Mouse (Mus musculus): ENCODE results near the gene Copg2. TPM values are rescaled to one million over a fixed set of nuclear protein-coding genes. Genes with fewer than 3 reads are reported as not detected.

Copg2 gene
- polyA plus RNA-seq, 1 experiment from 2014 or later = 6.6 TPM

DNA sequence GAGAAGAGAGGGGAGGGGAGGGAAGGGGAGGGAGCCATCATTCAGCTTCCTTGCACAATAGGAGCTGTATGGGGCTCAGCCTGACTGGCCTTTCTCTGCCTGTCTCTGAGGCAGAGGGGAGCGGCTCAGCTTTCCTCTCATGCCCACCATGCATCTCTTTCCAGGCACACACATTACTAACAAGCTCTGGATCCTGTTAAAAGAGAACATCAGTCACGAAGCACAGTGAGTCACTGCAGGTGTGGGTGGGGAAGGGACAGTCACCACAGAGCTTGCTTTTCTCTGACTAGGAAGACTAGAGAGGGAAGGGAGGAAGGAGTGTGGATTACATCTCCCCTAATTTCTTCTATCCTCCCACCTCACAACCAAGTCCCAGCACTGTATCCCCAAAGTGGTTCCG, 11.4 kb upstream of the Copg2 start:
- H3K27me3 ChIP-seq (ENCODE audit: insufficient read depth, low read length) = no peaks in the 10 kb centered on the region
- H3K9me3 ChIP-seq (ENCODE audit: low read length) = no peaks in the 10 kb centered on the region
- no peak for TF ChIP-seq CTCF (IDR thresholded peaks at IDR 0.05; ENCODE audit: low read depth)
- no peak for TF ChIP-seq EP300 (IDR thresholded peaks at IDR 0.05; ENCODE audit: low read depth)
- H3K4me3 ChIP-seq (ENCODE audit: low read depth, low read length) = no peak overlapping the region
- WGBS (ENCODE audit: insufficient replicate concordance) = 57% methylated on average over 3 of the region's 3 CpGs
- H3K4me2 ChIP-seq (ENCODE audit: low read depth, low read length) = no peak overlapping the region
- ATAC-seq (no peak), DNase-seq (no peak)
- H3K36me3 ChIP-seq (replicated peaks; ENCODE audit: insufficient read depth, low read length) = no peaks in the 10 kb centered on the region
- H3K27ac ChIP-seq (ENCODE audit: low read depth) = no peak overlapping the region
- H3K9ac ChIP-seq (replicated peaks) = no peak overlapping the region
- H3K4me1 ChIP-seq (ENCODE audit: insufficient read depth) = no peaks in the 10 kb centered on the region

- H3K4me3 ChIP-seq (ENCODE audit: low read depth, low read length) = no peak overlapping the region
- no peaks in the 10 kb centered on the region for H3K9me3 ChIP-seq (ENCODE audit: low read length)
- no peak for TF ChIP-seq CTCF (IDR thresholded peaks at IDR 0.05; ENCODE audit: low read depth)
- TF ChIP-seq EP300 (IDR thresholded peaks at IDR 0.05; ENCODE audit: low read depth) = no peak
- H3K4me1 ChIP-seq (ENCODE audit: insufficient read depth) = no peaks in the 10 kb centered on the region
- no peak overlapping the region for H3K27ac ChIP-seq (ENCODE audit: low read depth)
- WGBS (ENCODE audit: insufficient replicate concordance) = 75% methylated on average over 5 of the region's 5 CpGs
- no peaks in the 10 kb centered on the region for H3K36me3 ChIP-seq (replicated peaks; ENCODE audit: insufficient read depth, low read length)
- no peak overlapping the region for H3K9ac ChIP-seq (replicated peaks)
- no peak for ATAC-seq
- no peak overlapping the region for H3K4me2 ChIP-seq (ENCODE audit: low read depth, low read length)
- no peak for DNase-seq
- H3K27me3 ChIP-seq (ENCODE audit: insufficient read depth, low read length) = no peaks in the 10 kb centered on the region
Observed at GRCm38 (mm10) chr6:30904911-30905310, 8.3 kb upstream of the Copg2 start.

DNA sequence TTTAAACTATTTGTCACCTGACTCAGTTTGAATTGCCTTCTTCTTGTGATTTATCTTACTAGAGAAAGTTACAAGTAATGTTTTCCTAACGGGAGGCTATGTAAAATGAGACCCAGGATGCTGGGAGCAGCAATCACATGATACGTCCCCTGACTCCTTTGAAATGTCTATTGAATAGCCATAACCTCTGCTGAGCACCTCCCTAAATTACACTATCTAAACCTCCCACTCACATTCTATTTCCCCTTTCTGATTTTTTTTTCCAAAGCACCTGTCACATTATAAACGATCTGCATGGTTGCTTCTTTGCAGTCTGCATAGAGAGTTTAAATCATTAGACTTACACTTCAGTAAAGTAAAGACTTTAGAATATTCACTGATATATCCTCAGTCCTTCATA, 7.4 kb upstream of the Copg2 start:
- no peak overlapping the region for H3K4me3 ChIP-seq (ENCODE audit: low read depth, low read length)
- no peaks in the 10 kb centered on the region for H3K27me3 ChIP-seq (ENCODE audit: insufficient read depth, low read length)
- no peak overlapping the region for H3K27ac ChIP-seq (ENCODE audit: low read depth)
- WGBS (ENCODE audit: insufficient replicate concordance) = 35% methylated on average over 3 of the region's 3 CpGs
- no peak overlapping the region for H3K4me2 ChIP-seq (ENCODE audit: low read depth, low read length)
- H3K9me3 ChIP-seq (ENCODE audit: low read length) = no peaks in the 10 kb centered on the region
- no peak overlapping the region for H3K9ac ChIP-seq (replicated peaks)
- ATAC-seq (no peak), DNase-seq (no peak)
- H3K4me1 ChIP-seq (ENCODE audit: insufficient read depth) = no peaks in the 10 kb centered on the region
- TF ChIP-seq CTCF (IDR thresholded peaks at IDR 0.05; ENCODE audit: low read depth) (no peak), EP300 (IDR thresholded peaks at IDR 0.05; ENCODE audit: low read depth) (no peak)
- H3K36me3 ChIP-seq (replicated peaks; ENCODE audit: insufficient read depth, low read length) = no peaks in the 10 kb centered on the region

- Histone ChIP-seq H3K27me3 (ENCODE audit: insufficient read depth, low read length) (no peaks in the 10 kb centered on the region), H3K9me3 (ENCODE audit: low read length) (no peaks in the 10 kb centered on the region), H3K36me3 (replicated peaks; ENCODE audit: insufficient read depth, low read length) (no peaks in the 10 kb centered on the region), H3K4me1 (ENCODE audit: insufficient read depth) (peaks cover 7% of the 10 kb centered on the region), H3K4me3 (ENCODE audit: low read depth, low read length) (0 out of 2 replicates have a peak overlapping the region, but pooled peaks have one; percentile 74), H3K9ac (replicated peaks) (no peak overlapping the region), H3K4me2 (ENCODE audit: low read depth, low read length) (peak overlapping the region; percentile 75), H3K27ac (ENCODE audit: low read depth) (no peak overlapping the region)
- TF ChIP-seq EP300 (IDR thresholded peaks at IDR 0.05; ENCODE audit: low read depth) (no peak), CTCF (IDR thresholded peaks at IDR 0.05; ENCODE audit: low read depth) (no peak)
- DNase-seq = peak; percentile 16
- 49% methylated on average over 6 of the region's 6 CpGs for WGBS (ENCODE audit: insufficient replicate concordance)
- ATAC-seq = no peak
Observed at GRCm38 (mm10) chr6:30897520-30897919, 926 bp upstream of the Copg2 start.

- Histone ChIP-seq H3K4me1 (ENCODE audit: insufficient read depth) (peaks cover 7% of the 10 kb centered on the region), H3K36me3 (replicated peaks; ENCODE audit: insufficient read depth, low read length) (no peaks in the 10 kb centered on the region), H3K27me3 (ENCODE audit: insufficient read depth, low read length) (no peaks in the 10 kb centered on the region), H3K4me3 (ENCODE audit: low read depth, low read length) (peak overlapping the region; percentile 74), H3K9me3 (ENCODE audit: low read length) (no peaks in the 10 kb centered on the region), H3K4me2 (ENCODE audit: low read depth, low read length) (peak overlapping the region; percentile 75), H3K27ac (ENCODE audit: low read depth) (peak overlapping the region; percentile 4; the same call in 1 of the 2 replicates), H3K9ac (replicated peaks) (peak overlapping the region; percentile 7; the same call in 1 of the 2 replicates)
- 22% methylated on average over 8 of the region's 8 CpGs for WGBS (ENCODE audit: insufficient replicate concordance)
- DNase-seq = no peak
- no peak for ATAC-seq
- TF ChIP-seq EP300 (IDR thresholded peaks at IDR 0.05; ENCODE audit: low read depth) (no peak), CTCF (IDR thresholded peaks at IDR 0.05; ENCODE audit: low read depth) (no peak)
Observed at GRCm38 (mm10) chr6:30896986-30897327, 363 bp upstream of the Copg2 start.

GRCm38 (mm10) chr6:30895819-30896194, 787 bp downstream of the Copg2 start:
- no peak for ATAC-seq
- peak overlapping the region; percentile 84 for H3K9ac ChIP-seq (replicated peaks)
- H3K4me1 ChIP-seq (ENCODE audit: insufficient read depth) = peaks cover 7% of the 10 kb centered on the region
- TF ChIP-seq CTCF (IDR thresholded peaks at IDR 0.05; ENCODE audit: low read depth) = no peak
- TF ChIP-seq EP300 (IDR thresholded peaks at IDR 0.05; ENCODE audit: low read depth) = no peak
- H3K27ac ChIP-seq (ENCODE audit: low read depth) = peak overlapping the region; percentile 89
- WGBS (ENCODE audit: insufficient replicate concordance) = 24% methylated on average over 3 of the region's 3 CpGs
- no peaks in the 10 kb centered on the region for H3K9me3 ChIP-seq (ENCODE audit: low read length)
- H3K4me3 ChIP-seq (ENCODE audit: low read depth, low read length) = peak overlapping the region; percentile 74
- peak overlapping the region; percentile 75 for H3K4me2 ChIP-seq (ENCODE audit: low read depth, low read length)
- DNase-seq = no peak
- H3K36me3 ChIP-seq (replicated peaks; ENCODE audit: insufficient read depth, low read length) = no peaks in the 10 kb centered on the region
- no peaks in the 10 kb centered on the region for H3K27me3 ChIP-seq (ENCODE audit: insufficient read depth, low read length)

GRCm38 (mm10) chr6:30893081-30893480, 3.5 kb downstream of the Copg2 start:
- ATAC-seq = no peak
- Histone ChIP-seq H3K9me3 (ENCODE audit: low read length) (no peaks in the 10 kb centered on the region), H3K27me3 (ENCODE audit: insufficient read depth, low read length) (no peaks in the 10 kb centered on the region), H3K4me3 (ENCODE audit: low read depth, low read length) (no peak overlapping the region), H3K36me3 (replicated peaks; ENCODE audit: insufficient read depth, low read length) (peaks cover 4% of the 10 kb centered on the region), H3K27ac (ENCODE audit: low read depth) (no peak overlapping the region), H3K4me2 (ENCODE audit: low read depth, low read length) (no peak overlapping the region), H3K4me1 (ENCODE audit: insufficient read depth) (peaks cover 7% of the 10 kb centered on the region), H3K9ac (replicated peaks) (no peak overlapping the region)
- no peak for DNase-seq
- WGBS (ENCODE audit: insufficient replicate concordance) = 81% methylated on average over 4 of the region's 4 CpGs
- TF ChIP-seq CTCF (IDR thresholded peaks at IDR 0.05; ENCODE audit: low read depth) (no peak), EP300 (IDR thresholded peaks at IDR 0.05; ENCODE audit: low read depth) (no peak)
